Comparison of ENCODE assay signal across 16 mouse cellular contexts in genomic region chr7:81834847-81835246, GRCm38 (mm10). TPM values are rescaled to one million over a fixed set of nuclear protein-coding genes. Genes with fewer than 3 reads are reported as not detected.
DNase-seq lines count a peak whose midpoint lies in the region; ATAC-seq and TF ChIP-seq lines count a peak whose summit lies in the region.
"Had no signal": no experiment of that assay in that cellular context is flagged by ENCODE, and none has a peak within 500 bp of the region (broad histone marks: within the 10 kb centered on the region; RNA-seq: fewer than 3 reads in every experiment).

No protein-coding gene starts in this region.

- H3K9me3 ChIP-seq in lung, postnatal 0 days (ENCODE audit: low read length), result no peaks in the 10 kb centered on the region

- no peaks in the 10 kb centered on the region for H3K27me3 ChIP-seq in lung, postnatal 0 days (replicated peaks; ENCODE audit: insufficient read depth, low read length)
- H3K27me3 ChIP-seq: limb, embryonic 13.5 days had no signal

- DNase-seq in CD4-positive, CD25-positive, alpha-beta regulatory T cell, adult 2 months (ENCODE audit: low read depth, low spot score), result peak; percentile 33
- no peak for DNase-seq in lung, postnatal 0 days (ENCODE audit: low spot score)
- no peak for DNase-seq in lung, postnatal 14 days
- DNase-seq in thymus, postnatal 25 days, result peak; percentile 21
- DNase-seq in lung, postnatal 36 days, result no peak
- DNase-seq in frontal cortex, adult 2 months (ENCODE audit: extremely low spot score in 1 of 2, low spot score in 1 of 2), result no peak
- DNase-seq: cerebellum, adult 8-10 months; heart, postnatal 10 days; kidney, adult 11 months; kidney, postnatal 4 days; lung, adult 18-20 months had no signal

- H3K9ac ChIP-seq in lung, postnatal 0 days (replicated peaks; ENCODE audit: low read depth), result no peak overlapping the region
- H3K9ac ChIP-seq: limb, embryonic 13.5 days had no signal

- no peaks in the 10 kb centered on the region for H3K4me1 ChIP-seq in lung, postnatal 0 days (ENCODE audit: insufficient read depth, low read depth, low read length)
- H3K4me1 ChIP-seq in bone marrow macrophage, adult 2 months (ENCODE audit: control insufficient read depth, insufficient read depth, low read length), result peaks cover 11% of the 10 kb centered on the region

- H3K4me2 ChIP-seq in lung, postnatal 0 days (replicated peaks; ENCODE audit: low read depth, low read length), result no peak overlapping the region
- H3K4me2 ChIP-seq: limb, embryonic 13.5 days had no signal

- TF ChIP-seq POLR2A in bone marrow macrophage, adult 2 months (IDR thresholded peaks at IDR 0.05; ENCODE audit: borderline replicate concordance, low read depth, low read length), result no peak

- H3K36me3 ChIP-seq in lung, postnatal 0 days (ENCODE audit: insufficient read depth, low read length), result no peaks in the 10 kb centered on the region
- H3K36me3 ChIP-seq: limb, embryonic 13.5 days had no signal

- no peak for TF ChIP-seq EP300 in lung, postnatal 0 days (IDR thresholded peaks at IDR 0.05)

- no peak for ATAC-seq in CD4-positive, CD25-positive, alpha-beta regulatory T cell, adult 4 months
- no peak for ATAC-seq in lung, postnatal 0 days

- TF ChIP-seq CTCF in lung, postnatal 0 days (IDR thresholded peaks at IDR 0.05), result peak; percentile 21; the same call in 1 of the 2 replicates
- TF ChIP-seq CTCF in bone marrow macrophage, adult 2 months (IDR thresholded peaks at IDR 0.05; ENCODE audit: low read depth, low read length), result no peak

- no peak overlapping the region for H3K27ac ChIP-seq in lung, postnatal 0 days (ENCODE audit: low read length)
- peak overlapping the region; percentile 38 for H3K27ac ChIP-seq in bone marrow macrophage, adult 2 months (ENCODE audit: insufficient read depth, low read depth, low read length)
- H3K27ac ChIP-seq: left cerebral cortex, adult 2 months; limb, embryonic 13.5 days had no signal

- H3K4me3 ChIP-seq in lung, postnatal 0 days (ENCODE audit: low read depth, low read length), result no peak overlapping the region
- no peak overlapping the region for H3K4me3 ChIP-seq in bone marrow macrophage, adult 2 months (ENCODE audit: insufficient read depth, low read length)
- H3K4me3 ChIP-seq: left cerebral cortex, adult 2 months; limb, embryonic 13.5 days had no signal

RNA-seq across cellular contexts. Expression of gene Btbd1, which starts 5.6 kb away (rescaled TPM):
- polyA plus RNA-seq in CD4-positive, CD25-positive, alpha-beta regulatory T cell, adult 4 months (2017; shearing (Covaris generic)), result 10 to 100 TPM; 16.3 to 19.1 TPM
- 51.8 and 54.3 TPM in 2 replicates for polyA plus RNA-seq in lung, postnatal 0 days (2015; fragmentation: Nextera tagmentation; extraction: Ambion mirVana)
- 101 and 104 TPM in 2 replicates for polyA plus RNA-seq in bone marrow macrophage, adult 2 months (2012; ENCODE audit: insufficient read depth, insufficient read length, missing spikeins)
- polyA plus RNA-seq in frontal cortex, adult 2 months (2012; rRNA removed), result 148 and 162 TPM in 2 replicates

RNA-seq across cellular contexts. Expression of gene Gm10160, which starts 20.7 kb away (rescaled TPM):
- polyA plus RNA-seq in CD4-positive, CD25-positive, alpha-beta regulatory T cell, adult 4 months (2017; shearing (Covaris generic)), result not detected
- polyA plus RNA-seq in lung, postnatal 0 days (2015; fragmentation: Nextera tagmentation; extraction: Ambion mirVana), result not detected in 2 replicates
- polyA plus RNA-seq in bone marrow macrophage, adult 2 months (2012; ENCODE audit: insufficient read depth, insufficient read length, missing spikeins), result not detected in 2 replicates
- polyA plus RNA-seq in frontal cortex, adult 2 months (2012; rRNA removed), result not detected in 2 replicates
- polyA plus RNA-seq: gonadal fat pad, adult 2 months; limb, embryonic 13.5 days had no signal

RNA-seq across cellular contexts. Expression of gene Tm6sf1, which starts 24.0 kb away (rescaled TPM):
- 1 to 10 TPM; 8.6 to 8.8 TPM for polyA plus RNA-seq in CD4-positive, CD25-positive, alpha-beta regulatory T cell, adult 4 months (2017; shearing (Covaris generic))
- polyA plus RNA-seq in lung, postnatal 0 days (2015; fragmentation: Nextera tagmentation; extraction: Ambion mirVana), result 12.8 and 14.4 TPM in 2 replicates
- 241 and 248 TPM in 2 replicates for polyA plus RNA-seq in bone marrow macrophage, adult 2 months (2012; ENCODE audit: insufficient read depth, insufficient read length, missing spikeins)
- 76.4 and 79.7 TPM in 2 replicates for polyA plus RNA-seq in frontal cortex, adult 2 months (2012; rRNA removed)

RNA-seq across cellular contexts. Expression of gene 3110040N11Rik, which starts 45.6 kb away (rescaled TPM):
- polyA plus RNA-seq in CD4-positive, CD25-positive, alpha-beta regulatory T cell, adult 4 months (2017; shearing (Covaris generic)), result 10 to 100 TPM; 63.4 to 65.7 TPM
- 30.3 and 31.0 TPM in 2 replicates for polyA plus RNA-seq in lung, postnatal 0 days (2015; fragmentation: Nextera tagmentation; extraction: Ambion mirVana)
- polyA plus RNA-seq in bone marrow macrophage, adult 2 months (2012; ENCODE audit: insufficient read depth, insufficient read length, missing spikeins), result 16.4 and 19.4 TPM in 2 replicates
- 33.3 and 34.2 TPM in 2 replicates for polyA plus RNA-seq in frontal cortex, adult 2 months (2012; rRNA removed)

Comparison
In these comparisons a context has a peak if more than half of its experiments do, and no peak if none do; other contexts are left out.
1. DNase-seq: peak in CD4-positive, CD25-positive, alpha-beta regulatory T cell, adult 2 months (single experiment) and thymus, postnatal 25 days (single experiment); none in lung, postnatal 0 days (single experiment), lung, postnatal 14 days (single experiment), lung, postnatal 36 days (single experiment) and frontal cortex, adult 2 months (0 of 2).